Mouse (Mus musculus): ENCODE results near the gene Jkamp. TPM values are rescaled to one million over a fixed set of nuclear protein-coding genes. Genes with fewer than 3 reads are reported as not detected.

Jkamp gene
- polyA plus RNA-seq (2014; fragmentation: Nextera tagmentation; extraction: Ambion mirVana), result 65.2 and 70.5 TPM in 2 replicates

DNA sequence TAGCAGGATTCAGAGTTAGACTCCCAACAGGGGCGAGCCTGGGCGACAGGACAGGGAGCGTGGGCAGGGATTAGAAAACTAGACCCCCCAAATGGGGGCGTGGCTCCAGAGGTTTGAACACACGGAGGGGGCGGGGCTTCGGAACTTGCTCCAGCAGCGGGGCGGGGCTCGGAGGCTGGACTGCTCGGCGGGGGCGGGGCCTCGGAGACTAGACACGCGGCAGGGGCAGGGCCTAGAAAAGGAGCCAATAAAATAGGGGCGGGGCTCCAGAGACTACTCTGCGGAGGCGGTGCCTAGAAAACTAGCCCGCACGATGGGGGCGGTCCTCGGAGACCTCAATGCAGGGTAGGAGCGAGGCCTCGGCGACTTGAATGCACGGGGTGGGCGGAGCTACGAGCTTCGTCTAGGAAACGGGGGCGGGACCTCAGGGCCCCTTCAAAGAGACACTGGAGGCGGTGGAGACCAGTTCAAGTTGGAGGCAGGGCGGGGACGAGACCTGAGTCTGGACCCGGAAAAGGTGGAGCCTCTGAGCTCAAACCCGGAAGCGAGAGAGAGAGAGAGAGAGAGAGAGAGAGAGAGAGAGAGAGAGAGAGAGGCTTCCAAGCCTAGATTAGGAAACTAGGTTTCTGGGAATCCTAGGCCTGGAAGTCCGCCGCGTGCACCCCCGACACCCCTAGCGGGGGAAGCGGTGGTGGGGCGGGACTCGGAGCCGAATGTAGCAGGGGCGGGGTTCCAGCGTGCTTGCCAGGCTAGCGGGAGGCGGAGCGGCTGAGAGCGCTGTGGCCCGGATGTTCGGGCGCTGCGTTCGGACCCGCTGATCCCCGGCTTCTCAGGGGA, at the start of gene Jkamp, which contains the start of gene L3hypdh:
Jkamp (plus strand) TSS at position 261 of the 837 bp plus-strand sequence.
L3hypdh (minus strand) TSS at position 111 of the 837 bp plus-strand sequence.
- peaks cover 5 to 31% of the 10 kb centered on the region in 2 experiments; a peak in 3 of 4 replicates for H3K4me1 ChIP-seq (ENCODE audit: control insufficient read depth in 2 of 2, insufficient read depth in 2 of 2, low read length in 2 of 2)

DNA sequence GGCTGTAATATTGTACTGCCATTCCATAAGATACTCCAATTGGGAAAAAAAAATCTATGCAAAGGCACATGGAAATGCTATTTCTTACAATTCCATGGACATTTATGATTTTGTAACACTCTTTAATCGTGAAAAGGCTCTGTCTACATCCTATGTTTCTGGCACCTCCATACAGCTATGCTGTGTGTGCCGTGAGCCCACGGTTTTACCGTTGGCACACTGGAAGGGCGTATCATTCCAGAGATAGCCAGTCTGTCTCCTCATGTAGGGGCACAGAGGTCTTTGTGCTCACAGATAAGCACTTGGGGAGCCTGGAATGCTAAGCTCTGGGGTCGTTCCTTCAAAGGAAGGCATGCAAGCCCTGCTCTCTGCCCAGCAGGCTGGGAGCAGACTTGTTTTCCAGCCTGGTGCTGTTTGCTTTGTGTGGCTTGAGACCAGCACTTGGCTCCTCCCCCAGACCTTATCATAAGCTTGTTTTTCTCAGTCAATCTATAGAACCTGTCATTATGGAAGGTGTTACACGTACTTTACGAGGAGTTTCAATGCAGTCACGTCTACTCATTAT, 49.2 kb upstream of the Jkamp start:
- Histone ChIP-seq H3K9me3 (ENCODE audit: control insufficient read depth, low read length) (peaks cover 4% of the 10 kb centered on the region; the same call in 1 of the 2 replicates), H3K4me1 (ENCODE audit: control insufficient read depth in 2 of 2, insufficient read depth in 2 of 2, low read length in 2 of 2) (peaks cover 13 to 28% of the 10 kb centered on the region in 2 experiments), H3K27ac (replicated peaks in 1 of 2; ENCODE audit: control insufficient read depth in 1 of 2, insufficient read depth in 1 of 2, low read depth in 2 of 2, low read length in 2 of 2) (peak overlapping the region; percentile 72 to 87), H3K4me3 (ENCODE audit: control insufficient read depth in 1 of 2, insufficient read depth in 1 of 2, low read depth in 1 of 2, low read length in 2 of 2) (no peak overlapping the region), H3K36me3 (ENCODE audit: control insufficient read depth, insufficient read depth, low read length) (no peaks in the 10 kb centered on the region), H3K9ac (ENCODE audit: low read length) (no peak overlapping the region), H3K27me3 (ENCODE audit: control insufficient read depth, insufficient read depth, low read length) (no peaks in the 10 kb centered on the region), H3K4me2 (ENCODE audit: low read length) (no peak overlapping the region)
- peak; percentile 26; the same call in 1 of the 2 replicates for ATAC-seq (ENCODE audit: insufficient number of reproducible peaks, insufficient read depth, low FRiP score, low read depth)
- 14% methylated on average over 9 of the region's 9 CpGs for WGBS

More for the DNA sequence above, at the start of gene Jkamp, which contains the start of gene L3hypdh:
- no peaks in the 10 kb centered on the region for H3K27me3 ChIP-seq (ENCODE audit: control insufficient read depth, insufficient read depth, low read length)
- peak within 1 kb of the TSS; percentile 93 for H3K4me2 ChIP-seq (ENCODE audit: low read length)
- peaks cover 9% of the 10 kb centered on the region for H3K36me3 ChIP-seq (ENCODE audit: control insufficient read depth, insufficient read depth, low read length)
- peak; percentile 96 for ATAC-seq (ENCODE audit: insufficient number of reproducible peaks, insufficient read depth, low FRiP score, low read depth)
- under 1% methylated on average over 60 of the region's 60 CpGs for whole genome bisulfite sequencing
- no peaks in the 10 kb centered on the region for H3K9me3 ChIP-seq (ENCODE audit: control insufficient read depth, low read length)
- H3K9ac ChIP-seq (ENCODE audit: low read length), result peak within 1 kb of the TSS; percentile 86
- peak within 1 kb of the TSS; percentile 87 to 88 for H3K27ac ChIP-seq (replicated peaks in 1 of 2; ENCODE audit: control insufficient read depth in 1 of 2, insufficient read depth in 1 of 2, low read depth in 2 of 2, low read length in 2 of 2)
- H3K4me3 ChIP-seq (ENCODE audit: control insufficient read depth in 1 of 2, insufficient read depth in 1 of 2, low read depth in 1 of 2, low read length in 2 of 2), result peak within 1 kb of the TSS; percentile 62 to 78

DNA sequence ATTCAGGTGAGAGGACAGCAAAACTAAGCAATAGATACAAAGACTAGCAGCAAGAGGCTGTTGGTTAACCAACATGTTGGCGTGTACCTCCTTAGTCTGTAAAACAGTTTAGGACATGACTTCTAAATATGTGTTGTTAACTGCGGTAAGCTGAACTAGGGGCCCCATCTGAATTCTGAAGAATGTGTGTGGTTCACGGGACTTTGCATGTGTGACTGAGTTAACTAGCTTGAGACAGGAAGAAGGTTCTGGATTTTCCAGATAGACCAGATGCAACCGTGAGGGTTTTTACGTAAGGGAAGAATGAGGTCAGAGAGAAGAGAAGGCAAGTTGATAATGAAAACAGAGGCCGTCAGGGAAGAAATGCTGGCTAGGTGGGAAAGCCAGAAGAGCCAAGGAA, 48.3 kb upstream of the Jkamp start:
- H3K27me3 ChIP-seq (ENCODE audit: control insufficient read depth, insufficient read depth, low read length), result no peaks in the 10 kb centered on the region
- no peak overlapping the region for H3K4me2 ChIP-seq (ENCODE audit: low read length)
- no peak overlapping the region for H3K4me3 ChIP-seq (ENCODE audit: control insufficient read depth in 1 of 2, insufficient read depth in 1 of 2, low read depth in 1 of 2, low read length in 2 of 2)
- ATAC-seq (ENCODE audit: insufficient number of reproducible peaks, insufficient read depth, low FRiP score, low read depth), result no peak
- peaks cover 13 to 28% of the 10 kb centered on the region in 2 experiments for H3K4me1 ChIP-seq (ENCODE audit: control insufficient read depth in 2 of 2, insufficient read depth in 2 of 2, low read length in 2 of 2)
- H3K9ac ChIP-seq (ENCODE audit: low read length), result no peak overlapping the region
- H3K9me3 ChIP-seq (ENCODE audit: control insufficient read depth, low read length), result peaks cover 4% of the 10 kb centered on the region; the same call in 1 of the 2 replicates
- no peaks in the 10 kb centered on the region for H3K36me3 ChIP-seq (ENCODE audit: control insufficient read depth, insufficient read depth, low read length)
- WGBS, result 65% methylated on average over 6 of the region's 6 CpGs
- peak overlapping the region; percentile 34 to 72 for H3K27ac ChIP-seq (replicated peaks in 1 of 2; ENCODE audit: control insufficient read depth in 1 of 2, insufficient read depth in 1 of 2, low read depth in 2 of 2, low read length in 2 of 2)

DNA sequence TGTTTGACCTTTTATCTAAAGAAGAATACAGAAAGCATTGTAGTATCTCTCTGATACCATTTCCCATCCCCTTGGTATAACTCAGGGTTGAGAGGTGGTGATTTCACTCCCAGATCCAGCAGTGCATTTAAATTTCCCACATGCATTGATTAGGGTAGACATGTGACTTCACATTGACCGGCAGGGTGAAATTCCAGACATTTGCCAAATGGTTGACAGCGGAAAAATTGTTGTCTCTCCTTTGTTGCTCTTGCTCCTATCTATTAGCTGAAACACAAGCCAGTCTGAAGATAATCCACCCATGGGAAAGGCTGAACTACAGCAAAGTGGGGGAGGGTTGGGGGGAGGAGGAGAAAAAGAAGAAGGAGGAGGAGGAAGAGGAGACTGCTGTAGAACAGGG, 46.5 kb upstream of the Jkamp start:
- Histone ChIP-seq H3K4me1 (ENCODE audit: control insufficient read depth in 2 of 2, insufficient read depth in 2 of 2, low read length in 2 of 2) (peaks cover 13 to 28% of the 10 kb centered on the region in 2 experiments), H3K9ac (ENCODE audit: low read length) (no peak overlapping the region), H3K4me3 (ENCODE audit: control insufficient read depth in 1 of 2, insufficient read depth in 1 of 2, low read depth in 1 of 2, low read length in 2 of 2) (no peak overlapping the region), H3K36me3 (ENCODE audit: control insufficient read depth, insufficient read depth, low read length) (no peaks in the 10 kb centered on the region), H3K4me2 (ENCODE audit: low read length) (no peak overlapping the region), H3K9me3 (ENCODE audit: control insufficient read depth, low read length) (peaks cover 4% of the 10 kb centered on the region; the same call in 1 of the 2 replicates), H3K27ac (replicated peaks in 1 of 2; ENCODE audit: control insufficient read depth in 1 of 2, insufficient read depth in 1 of 2, low read depth in 2 of 2, low read length in 2 of 2) (0 out of 4 replicates have a peak overlapping the region, but pooled peaks have one; percentile 0 to 6), H3K27me3 (ENCODE audit: control insufficient read depth, insufficient read depth, low read length) (no peaks in the 10 kb centered on the region)
- WGBS, result 14% methylated on average over 2 of the region's 2 CpGs
- no peak for ATAC-seq (ENCODE audit: insufficient number of reproducible peaks, insufficient read depth, low FRiP score, low read depth)

DNA sequence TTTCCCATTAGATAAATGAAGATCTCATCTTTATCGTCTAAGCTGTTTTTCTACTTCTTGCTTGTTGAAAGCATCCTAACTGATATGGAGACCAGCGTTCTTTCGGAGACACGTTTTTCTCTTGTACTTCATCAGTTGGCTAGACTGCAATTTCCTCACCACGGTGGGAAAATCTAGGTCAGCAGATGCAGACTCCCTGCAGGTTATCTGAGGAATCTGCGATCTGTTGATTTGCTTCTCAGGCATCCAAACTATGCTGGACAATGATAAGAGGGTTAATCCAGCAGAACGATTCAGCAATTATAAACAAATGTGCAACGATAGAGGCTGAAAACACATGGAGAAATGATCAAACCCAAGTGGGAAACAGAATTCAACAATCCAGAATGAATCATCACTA, 45.9 kb upstream of the Jkamp start:
- H3K9ac ChIP-seq (ENCODE audit: low read length), result no peak overlapping the region
- H3K4me3 ChIP-seq (ENCODE audit: control insufficient read depth in 1 of 2, insufficient read depth in 1 of 2, low read depth in 1 of 2, low read length in 2 of 2), result no peak overlapping the region
- H3K9me3 ChIP-seq (ENCODE audit: control insufficient read depth, low read length), result peaks cover 4% of the 10 kb centered on the region; the same call in 1 of the 2 replicates
- no peak for ATAC-seq (ENCODE audit: insufficient number of reproducible peaks, insufficient read depth, low FRiP score, low read depth)
- H3K36me3 ChIP-seq (ENCODE audit: control insufficient read depth, insufficient read depth, low read length), result no peaks in the 10 kb centered on the region
- no peaks in the 10 kb centered on the region for H3K27me3 ChIP-seq (ENCODE audit: control insufficient read depth, insufficient read depth, low read length)
- peak overlapping the region in 1 of 2 experiments; percentile 0; a peak in 1 of 4 replicates for H3K27ac ChIP-seq (replicated peaks in 1 of 2; ENCODE audit: control insufficient read depth in 1 of 2, insufficient read depth in 1 of 2, low read depth in 2 of 2, low read length in 2 of 2)
- WGBS, result 24% methylated on average over 8 of the region's 8 CpGs
- no peak overlapping the region for H3K4me2 ChIP-seq (ENCODE audit: low read length)
- H3K4me1 ChIP-seq (ENCODE audit: control insufficient read depth in 2 of 2, insufficient read depth in 2 of 2, low read length in 2 of 2), result peaks cover 13 to 28% of the 10 kb centered on the region in 2 experiments

DNA sequence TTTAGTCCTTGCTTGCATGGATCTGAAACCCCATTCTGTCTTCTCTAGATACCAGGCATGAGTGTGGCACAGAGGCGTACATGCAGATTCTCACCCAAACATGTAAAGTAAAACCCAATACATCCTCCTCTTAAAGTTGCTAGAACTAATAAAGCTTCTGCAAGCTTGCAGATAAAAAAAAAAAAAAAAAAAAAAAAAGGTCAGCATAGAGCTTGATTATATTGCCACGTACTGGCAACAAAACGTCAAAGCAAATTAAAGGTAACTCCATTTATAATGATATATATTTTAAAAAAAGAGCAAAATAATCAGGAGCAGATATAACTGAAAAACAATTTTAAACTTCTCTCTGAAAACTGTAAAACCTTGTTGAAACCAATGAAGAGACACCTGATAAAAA, 44.2 kb upstream of the Jkamp start:
- Histone ChIP-seq H3K9me3 (ENCODE audit: control insufficient read depth, low read length) (peaks cover 4% of the 10 kb centered on the region; the same call in 1 of the 2 replicates), H3K36me3 (ENCODE audit: control insufficient read depth, insufficient read depth, low read length) (no peaks in the 10 kb centered on the region), H3K27ac (replicated peaks in 1 of 2; ENCODE audit: control insufficient read depth in 1 of 2, insufficient read depth in 1 of 2, low read depth in 2 of 2, low read length in 2 of 2) (no peak overlapping the region), H3K4me2 (ENCODE audit: low read length) (no peak overlapping the region), H3K4me1 (ENCODE audit: control insufficient read depth in 2 of 2, insufficient read depth in 2 of 2, low read length in 2 of 2) (peaks cover 10 to 23% of the 10 kb centered on the region in 2 experiments), H3K27me3 (ENCODE audit: control insufficient read depth, insufficient read depth, low read length) (no peaks in the 10 kb centered on the region), H3K4me3 (ENCODE audit: control insufficient read depth in 1 of 2, insufficient read depth in 1 of 2, low read depth in 1 of 2, low read length in 2 of 2) (no peak overlapping the region), H3K9ac (ENCODE audit: low read length) (no peak overlapping the region)
- 89% methylated on average over 3 of the region's 3 CpGs for WGBS
- no peak for ATAC-seq (ENCODE audit: insufficient number of reproducible peaks, insufficient read depth, low FRiP score, low read depth)

DNA sequence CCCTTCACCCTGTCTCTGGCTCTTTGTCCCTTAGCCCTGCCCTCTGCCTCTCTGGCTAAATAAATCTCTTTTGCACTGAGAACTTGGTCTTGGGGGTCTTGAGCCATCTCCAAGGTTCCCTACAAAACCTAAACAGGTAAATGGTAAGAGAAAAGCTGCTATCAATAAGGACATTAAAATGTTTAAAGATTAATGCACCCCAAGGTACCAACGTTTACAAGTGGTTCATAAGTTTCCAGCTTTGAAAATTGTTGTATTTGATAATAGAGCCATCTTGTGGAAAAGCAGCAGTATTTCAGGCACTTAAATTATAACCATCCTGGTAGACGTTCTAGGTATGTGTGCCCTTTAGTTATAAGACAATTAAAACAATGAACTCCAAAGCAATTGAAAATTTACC, 37.9 kb upstream of the Jkamp start:
- Histone ChIP-seq H3K4me2 (ENCODE audit: low read length) (no peak overlapping the region), H3K4me3 (ENCODE audit: control insufficient read depth in 1 of 2, insufficient read depth in 1 of 2, low read depth in 1 of 2, low read length in 2 of 2) (no peak overlapping the region), H3K27ac (replicated peaks in 1 of 2; ENCODE audit: control insufficient read depth in 1 of 2, insufficient read depth in 1 of 2, low read depth in 2 of 2, low read length in 2 of 2) (no peak overlapping the region), H3K9ac (ENCODE audit: low read length) (no peak overlapping the region), H3K36me3 (ENCODE audit: control insufficient read depth, insufficient read depth, low read length) (no peaks in the 10 kb centered on the region), H3K27me3 (ENCODE audit: control insufficient read depth, insufficient read depth, low read length) (no peaks in the 10 kb centered on the region), H3K4me1 (ENCODE audit: control insufficient read depth in 2 of 2, insufficient read depth in 2 of 2, low read length in 2 of 2) (peaks cover 2% of the 10 kb centered on the region in 2 experiments; a peak in 1 of 4 replicates), H3K9me3 (ENCODE audit: control insufficient read depth, low read length) (peaks cover 7% of the 10 kb centered on the region)
- ATAC-seq (ENCODE audit: insufficient number of reproducible peaks, insufficient read depth, low FRiP score, low read depth), result no peak
- WGBS, result 2% methylated on average over 2 of the region's 2 CpGs
